Mouse (Mus musculus) G1E (cell line): Measurements from ENCODE around the gene Vsig2.

Experiments
- CTCF ChIP-seq: IDR thresholded peaks from 2 replicates; pipeline ENCODE4 v1.5.1; 2012; ENCODE audit warnings: low read depth, low read length, inconsistent platforms, mixed read lengths
- GATA1 ChIP-seq: IDR thresholded peaks from 2 replicates; pipeline ENCODE4 v1.6.1; 2012; ENCODE audit warnings: borderline replicate concordance, low read length, inconsistent platforms, mixed read lengths
- GATA2 ChIP-seq: IDR thresholded peaks from 2 replicates; pipeline ENCODE4 v1.6.1; 2012; ENCODE audit warnings: low read depth, low read length, inconsistent platforms, borderline replicate concordance
- POLR2AphosphoS5 ChIP-seq: IDR thresholded peaks from 2 replicates; pipeline ENCODE4 v1.6.1; 2012; ENCODE audit warnings: low read depth, low read length, inconsistent platforms; ENCODE audit not compliant: insufficient replicate concordance
- TAL1 ChIP-seq: conservative IDR thresholded peaks from 2 replicates; pipeline ENCODE4 v1.6.1; 2012; ENCODE audit warnings: low read depth, low read length, inconsistent platforms, mixed read lengths

GRCm38 (mm10) chr9:37551751-37552531 lies 12.9 kb downstream of the Vsig2 start:
- TF ChIP-seq CTCF (no peak), TAL1 (no peak), GATA1 (no peak), POLR2AphosphoS5 (no peak), GATA2 (no peak)
